Mouse (Mus musculus) hindlimb bud, embryonic 11.5 days (tissue): Measurements from ENCODE around the gene 2510009E07Rik.
A peak's percentile ranks its signal among the peaks of the same experiment; 100 is the strongest.

ENCODE experiments used
- DNase-seq: peaks from one replicate; pipeline ENCODE4 v3.0.0-alpha.2; 2012; ENCODE audit warnings: low read depth, low spot score; ENCODE audit errors: extremely low spot score

Gene 2510009E07Rik

GRCm38 (mm10) chr16:21694463-21695241 lies at the start of gene 2510009E07Rik:
2510009E07Rik (minus strand) TSS chr16:21694665.
- DNase-seq: no peak

GRCm38 (mm10) chr16:21743401-21743800 lies 48.9 kb upstream of the 2510009E07Rik start:
- DNase-seq: no peak

GRCm38 (mm10) chr16:21742898-21743297 lies 48.4 kb upstream of the 2510009E07Rik start:
- no peak for DNase-seq

- no peak for DNase-seq
Measured at GRCm38 (mm10) chr16:21742191-21742870, 47.9 kb upstream of the 2510009E07Rik start.

- no peak for DNase-seq
Measured at GRCm38 (mm10) chr16:21741542-21741941, 47.1 kb upstream of the 2510009E07Rik start.

- DNase-seq: no peak
Measured at GRCm38 (mm10) chr16:21735638-21736037, 41.2 kb upstream of the 2510009E07Rik start.

GRCm38 (mm10) chr16:21727897-21728364 lies 33.5 kb upstream of the 2510009E07Rik start:
- peak; percentile 66 for DNase-seq

GRCm38 (mm10) chr16:21727421-21727820 lies 33.0 kb upstream of the 2510009E07Rik start:
- no peak for DNase-seq

- DNase-seq: no peak
Measured at GRCm38 (mm10) chr16:21724261-21724660, 29.8 kb upstream of the 2510009E07Rik start.

- DNase-seq: no peak
Measured at GRCm38 (mm10) chr16:21719770-21720169, 25.3 kb upstream of the 2510009E07Rik start.

- DNase-seq: no peak
Measured at GRCm38 (mm10) chr16:21714516-21714915, 20.1 kb upstream of the 2510009E07Rik start.

GRCm38 (mm10) chr16:21710321-21710720 lies 15.9 kb upstream of the 2510009E07Rik start:
- no peak for DNase-seq

GRCm38 (mm10) chr16:21704691-21705090 lies 10.2 kb upstream of the 2510009E07Rik start:
- DNase-seq: no peak

GRCm38 (mm10) chr16:21702314-21702690 lies 7.8 kb upstream of the 2510009E07Rik start:
- no peak for DNase-seq

GRCm38 (mm10) chr16:21701611-21702313 lies 7.3 kb upstream of the 2510009E07Rik start:
- no peak for DNase-seq

GRCm38 (mm10) chr16:21698136-21698535 lies 3.7 kb upstream of the 2510009E07Rik start:
- DNase-seq: no peak

GRCm38 (mm10) chr16:21696946-21697345 lies 2.5 kb upstream of the 2510009E07Rik start:
- no peak for DNase-seq

- no peak for DNase-seq
Measured at GRCm38 (mm10) chr16:21695242-21695578, 745 bp upstream of the 2510009E07Rik start.

GRCm38 (mm10) chr16:21693981-21694462 lies 443 bp downstream of the 2510009E07Rik start:
- DNase-seq: no peak

GRCm38 (mm10) chr16:21690216-21690755 lies 4.2 kb downstream of the 2510009E07Rik start:
- no peak for DNase-seq

GRCm38 (mm10) chr16:21689141-21689540 lies 5.3 kb downstream of the 2510009E07Rik start:
- DNase-seq: no peak
